Comparison of ENCODE assay signal across 9 mouse cellular contexts in genomic region chr11:116628712-116629111, GRCm38 (mm10). TPM values are rescaled to one million over a fixed set of nuclear protein-coding genes. Genes with fewer than 3 reads are reported as not detected.
DNase-seq lines count a peak whose midpoint lies in the region; ATAC-seq lines count a peak whose summit lies in the region.
"Had no signal": no experiment of that assay in that cellular context is flagged by ENCODE, and none has a peak within 500 bp of the region (broad histone marks: within the 10 kb centered on the region; RNA-seq: fewer than 3 reads in every experiment).

No protein-coding gene starts in this region.

- no peaks in the 10 kb centered on the region for H3K9me3 ChIP-seq in hindbrain, embryonic 14.5 days (ENCODE audit: control insufficient read depth, low read length)

- H3K4me2 ChIP-seq in hindbrain, embryonic 14.5 days (replicated peaks): no peak overlapping the region

- H3K27ac ChIP-seq in hindbrain, embryonic 14.5 days: no peak overlapping the region

- peak; percentile 95 for DNase-seq in ZHBTc4 (ENCODE audit: low read depth, low spot score)
- peak; percentile 91 for DNase-seq in cerebellum, adult 9-10 months
- peak; percentile 79 to 96 for DNase-seq in frontal cortex, adult 2 months (ENCODE audit: extremely low spot score in 1 of 2, low spot score in 1 of 2)
- peak; percentile 99 for DNase-seq in hindbrain, embryonic 14.5 days (ENCODE audit: low spot score)
- peak; percentile 71 to 96 for DNase-seq in layer of hippocampus, postnatal 25 days (ENCODE audit: extremely low spot score in 1 of 2, low spot score in 1 of 2)
- peak; percentile 83 for DNase-seq in right cerebral cortex, postnatal 14 days
- DNase-seq in urinary bladder, postnatal 36 days (ENCODE audit: low spot score in 2 of 2): peak; percentile 84 to 86

- no peaks in the 10 kb centered on the region for H3K36me3 ChIP-seq in hindbrain, embryonic 14.5 days (replicated peaks; ENCODE audit: control insufficient read depth, insufficient read depth)

- peak; percentile 55; the same call in 1 of the 2 replicates for ATAC-seq in hindbrain, embryonic 14.5 days (ENCODE audit: low FRiP score)
- peak; percentile 69 for ATAC-seq in megakaryocyte progenitor cell, adult 5-6 weeks (replicated peaks; ENCODE audit: poor library complexity)

- peaks cover 15% of the 10 kb centered on the region for H3K27me3 ChIP-seq in hindbrain, embryonic 14.5 days (ENCODE audit: control insufficient read depth, insufficient read depth, low read length)

- H3K4me1 ChIP-seq in hindbrain, embryonic 14.5 days (replicated peaks; ENCODE audit: control insufficient read depth, insufficient read depth, low read length): peaks cover 8% of the 10 kb centered on the region; the same call in 1 of the 2 replicates

- WGBS in hindbrain, embryonic 14.5 days: 60% methylated on average over 9 of the region's 9 CpGs

- H3K4me3 ChIP-seq in hindbrain, embryonic 14.5 days (replicated peaks; ENCODE audit: low read length): no peak overlapping the region

- no peak overlapping the region for H3K9ac ChIP-seq in hindbrain, embryonic 14.5 days

RNA-seq across cellular contexts. Expression of gene Rhbdf2, which starts 1.9 kb away (rescaled TPM):
- polyA plus RNA-seq in frontal cortex, adult 2 months (2012; rRNA removed): 1.8 and 2.0 TPM in 2 replicates
- polyA plus RNA-seq in hindbrain, embryonic 14.5 days (2014; fragmentation: Nextera tagmentation; extraction: Ambion mirVana): 1.1 and 1.2 TPM in 2 replicates
- 1 to 10 TPM; 1.1 to 1.8 TPM for total RNA-seq in layer of hippocampus, postnatal 25 days (2021)
- 3.7 and 4.9 TPM in 2 replicates for total RNA-seq in megakaryocyte progenitor cell, adult 5-6 weeks (2015)
- total RNA-seq in megakaryocyte progenitor cell, adult 5-6 weeks (2017): 2.7 and 3.5 TPM in 2 replicates

RNA-seq across cellular contexts. Expression of gene Prcd, which starts 24.6 kb away (rescaled TPM):
- polyA plus RNA-seq in frontal cortex, adult 2 months (2012; rRNA removed): 5.7 and 6.4 TPM in 2 replicates
- 2.8 and 3.5 TPM in 2 replicates for polyA plus RNA-seq in hindbrain, embryonic 14.5 days (2014; fragmentation: Nextera tagmentation; extraction: Ambion mirVana)
- 1 to 10 TPM; 6.4 to 7.0 TPM for total RNA-seq in layer of hippocampus, postnatal 25 days (2021)
- total RNA-seq in megakaryocyte progenitor cell, adult 5-6 weeks (2015): 0.47 TPM in 1 of 2 replicates, not detected in the other
- total RNA-seq in megakaryocyte progenitor cell, adult 5-6 weeks (2017): 0.17 TPM in 1 of 2 replicates, not detected in the other

RNA-seq across cellular contexts. Expression of gene Cygb, which starts 25.4 kb away (rescaled TPM):
- polyA plus RNA-seq in frontal cortex, adult 2 months (2012; rRNA removed): 55.3 and 57.6 TPM in 2 replicates
- 26.5 and 29.7 TPM in 2 replicates for polyA plus RNA-seq in hindbrain, embryonic 14.5 days (2014; fragmentation: Nextera tagmentation; extraction: Ambion mirVana)
- 10 to 100 TPM; 65.7 to 78.3 TPM for total RNA-seq in layer of hippocampus, postnatal 25 days (2021)
- not detected in 2 replicates for total RNA-seq in megakaryocyte progenitor cell, adult 5-6 weeks (2015)
- not detected in 2 replicates for total RNA-seq in megakaryocyte progenitor cell, adult 5-6 weeks (2017)

RNA-seq across cellular contexts. Expression of gene Aanat, which starts 42.5 kb away (rescaled TPM):
- 2.1 and 2.8 TPM in 2 replicates for polyA plus RNA-seq in frontal cortex, adult 2 months (2012; rRNA removed)
- polyA plus RNA-seq in hindbrain, embryonic 14.5 days (2014; fragmentation: Nextera tagmentation; extraction: Ambion mirVana): 0.15 TPM in 1 of 2 replicates, not detected in the other
- total RNA-seq in layer of hippocampus, postnatal 25 days (2021): under 1 TPM; 0.32 to 0.68 TPM
- total RNA-seq in megakaryocyte progenitor cell, adult 5-6 weeks (2015): not detected in 2 replicates
- total RNA-seq in megakaryocyte progenitor cell, adult 5-6 weeks (2017): not detected in 2 replicates
- polyA plus RNA-seq: stomach, embryonic 14.5 days had no signal

RNA-seq across cellular contexts. Expression of gene Ube2o, which starts 47.5 kb away (rescaled TPM):
- polyA plus RNA-seq in frontal cortex, adult 2 months (2012; rRNA removed): 77.1 and 86.0 TPM in 2 replicates
- 27.5 and 28.5 TPM in 2 replicates for polyA plus RNA-seq in hindbrain, embryonic 14.5 days (2014; fragmentation: Nextera tagmentation; extraction: Ambion mirVana)
- total RNA-seq in layer of hippocampus, postnatal 25 days (2021): 10 to 100 TPM; 97.0 to 97.1 TPM
- 5.0 TPM in 2 replicates for total RNA-seq in megakaryocyte progenitor cell, adult 5-6 weeks (2015)
- 6.1 and 6.4 TPM in 2 replicates for total RNA-seq in megakaryocyte progenitor cell, adult 5-6 weeks (2017)

Comparison
In these comparisons a context has a peak if more than half of its experiments do, and no peak if none do; other contexts are left out.
1. RNA of gene Prcd, which starts 24.6 kb away (total RNA-seq): 6.4 to 7.0 TPM in layer of hippocampus, postnatal 25 days; 0.17 to 0.47 TPM in megakaryocyte progenitor cell, adult 5-6 weeks; every median in the first group is over 4 times any median in the second.
2. RNA of gene Cygb, which starts 25.4 kb away (total RNA-seq): 65.7 to 78.3 TPM in layer of hippocampus, postnatal 25 days; not detected in megakaryocyte progenitor cell, adult 5-6 weeks; every median in the first group is over 10 times any median in the second.
3. Peak in every context shown above with its lines, with median percentiles within 50 percentile points of each other: DNase-seq.